Mouse (Mus musculus) adrenal gland, postnatal 0 days (tissue): Measurements from ENCODE around the gene Tifa. TPM values are rescaled to one million over a fixed set of nuclear protein-coding genes. Genes with fewer than 3 reads are reported as not detected.

ENCODE experiments used
- polyA plus RNA-seq: library from polyadenylated mRNA; unstranded; fragments of >200 nt; fragmentation: Nextera tagmentation; extraction: Ambion mirVana; gene quantifications from 2 replicates; pipeline ENCODE4 v1.2.1, GENCODE M21; 2015

Gene Tifa
- 8.3 and 10.4 TPM in 2 replicates for polyA plus RNA-seq

GRCm38 (mm10) chr3:127789500-127790191 lies at the start of gene Tifa:
Tifa (plus strand) TSS chr3:127789805.

GRCm38 (mm10) chr3:127780021-127780644 lies 9.5 kb upstream of the Tifa start, which contains the start of gene Alpk1:
Alpk1 (minus strand) TSS chr3:127780527.

GRCm38 (mm10) chr3:127837154-127837865 lies 47.7 kb downstream of the Tifa start, which contains the start of gene Ap1ar:
Ap1ar (minus strand) TSS chr3:127837523.

Other genes with a start within 250 kb of the Tifa start
- gene Larp7, start 236.5 kb upstream of the Tifa start, polyA plus RNA-seq, result 31.0 and 33.6 TPM in 2 replicates
- gene Zgrf1, start 236.3 kb upstream of the Tifa start, polyA plus RNA-seq, result 2.3 and 3.0 TPM in 2 replicates
- gene Neurog2, start 156.7 kb upstream of the Tifa start, polyA plus RNA-seq, result 0.11 TPM in 1 of 2 replicates, not detected in the other
- gene Alpk1, start 9.3 kb upstream of the Tifa start, polyA plus RNA-seq, result 0.85 and 1.6 TPM in 2 replicates
- 26.1 and 27.7 TPM in 2 replicates for gene Ap1ar, start 47.7 kb downstream of the Tifa start, polyA plus RNA-seq
- 6.8 and 9.0 TPM in 2 replicates for gene Fam241a, start 106.5 kb downstream of the Tifa start, polyA plus RNA-seq